Mouse (Mus musculus) midbrain, embryonic 16.5 days (tissue): ENCODE results near the gene Cish. TPM values are rescaled to one million over a fixed set of nuclear protein-coding genes. Genes with fewer than 3 reads are reported as not detected.

Experiments
- ATAC-seq: fragments of 200-750 bp; cut with Nextera tagmentation; 2 replicates; pipeline ENCODE4 v1.8.0; 2017; ENCODE audit warnings: moderate TSS enrichment
- H3K27ac ChIP-seq: fragments of 300-500 bp; sonication (generic); 2 replicates; pipeline ENCODE4 v1.5.1; 2014; ENCODE audit warnings: mild to moderate bottlenecking, low read length, mixed read lengths
- H3K27me3 ChIP-seq: fragments of 300-500 bp; sonication (generic); 2 replicates; pipeline ENCODE4 v1.6.1; 2014; ENCODE audit warnings: low read depth, low read length, mixed read lengths; ENCODE audit not compliant: control insufficient read depth, insufficient read depth
- H3K36me3 ChIP-seq: fragments of 300-500 bp; sonication (generic); 2 replicates; pipeline ENCODE4 v1.6.1; 2014; ENCODE audit warnings: mild to moderate bottlenecking, low read length, moderate library complexity, mixed read lengths; ENCODE audit not compliant: control insufficient read depth, insufficient read depth
- H3K4me1 ChIP-seq: fragments of 300-500 bp; sonication (generic); 2 replicates; pipeline ENCODE4 v1.6.1; 2014; ENCODE audit warnings: mild to moderate bottlenecking, low read length, mixed read lengths; ENCODE audit not compliant: control insufficient read depth, insufficient read depth
- H3K4me2 ChIP-seq: fragments of 300-500 bp; sonication (generic); 2 replicates; pipeline ENCODE4 v1.6.1; 2014; ENCODE audit warnings: mild to moderate bottlenecking, low read length, mixed read lengths
- H3K4me3 ChIP-seq: fragments of 300-500 bp; sonication (generic); 2 replicates; pipeline ENCODE4 v1.5.1; 2014; ENCODE audit warnings: low read depth, mild to moderate bottlenecking, low read length, moderate library complexity, mixed read lengths
- H3K9ac ChIP-seq: fragments of 300-500 bp; sonication (generic); 2 replicates; pipeline ENCODE4 v1.6.1; 2014; ENCODE audit warnings: low read depth, low read length, mixed read lengths
- H3K9me3 ChIP-seq: fragments of 300-500 bp; sonication (generic); replicated peaks from 2 replicates; pipeline ENCODE4 v1.6.1; 2014; ENCODE audit warnings: mild to moderate bottlenecking, low read length, mixed read lengths; ENCODE audit not compliant: control insufficient read depth, poor library complexity, severe bottlenecking
- WGBS: fragments of 180-500 bp; shearing (Covaris S2); extraction: QIAGEN DNeasy Blood & Tissue Kit; methylation state at CpG from one replicate; pipeline ENCODE4 v1.1.7; 2014; 5-methylcytosine and 5-hydroxymethylcytosine counted together
- polyA plus RNA-seq: library from polyadenylated mRNA; unstranded; fragments of >200 nt; fragmentation: Nextera tagmentation; extraction: Ambion mirVana; gene quantifications from 2 replicates; pipeline ENCODE4 v1.2.1, GENCODE M21; 2015

The Cish gene
- polyA plus RNA-seq, 1 experiment from 2014 or later = 8.6 TPM

DNA sequence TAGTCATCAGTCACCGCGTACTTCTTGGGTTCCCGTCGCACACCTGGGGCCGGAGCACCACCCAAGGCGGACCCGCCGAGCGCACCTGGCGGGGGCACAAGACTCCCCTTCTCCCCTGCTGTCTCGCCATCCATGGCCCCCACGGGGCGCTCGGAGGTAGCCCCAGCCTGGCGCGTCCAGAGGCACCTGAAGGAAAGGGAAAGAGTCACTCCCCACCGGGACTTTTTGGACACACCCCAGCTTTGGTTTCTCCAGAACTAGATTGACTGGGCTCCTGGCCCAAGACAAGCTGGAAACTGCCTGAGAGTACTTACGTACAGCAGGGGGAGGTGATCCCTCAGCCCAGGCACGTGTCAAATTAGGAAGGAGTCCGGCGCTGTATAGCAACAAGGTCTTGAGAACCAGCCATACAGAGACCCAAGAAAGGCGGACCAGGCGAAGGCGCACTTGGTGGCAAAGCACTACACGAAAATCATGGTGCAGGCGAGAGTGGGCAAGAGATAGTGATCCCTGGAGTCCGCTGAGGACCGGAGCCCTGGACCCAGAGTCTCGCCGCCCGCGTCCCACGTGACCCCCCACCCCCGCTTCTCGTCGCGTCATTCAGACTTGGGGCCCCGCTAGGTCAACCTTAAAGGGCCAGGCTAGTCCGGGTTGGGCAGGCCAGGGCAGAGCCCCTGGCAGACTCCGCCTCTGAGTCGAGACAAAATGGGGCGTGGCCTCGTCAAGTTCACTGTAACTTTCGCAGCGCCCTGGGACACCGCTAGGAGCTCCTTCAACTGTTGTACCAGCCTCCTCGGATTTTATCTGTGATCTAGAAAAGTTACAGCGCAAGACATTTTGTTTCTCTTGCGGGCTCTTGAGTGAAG, 6.4 kb upstream of the Cish start, which contains the start of gene Mapkapk3:
Mapkapk3 (minus strand) TSS at position 667 of the 866 bp plus-strand sequence.
- peak; percentile 47; the same call in 1 of the 2 replicates for ATAC-seq
- Histone ChIP-seq H3K27me3 (peaks cover 10% of the 10 kb centered on the region), H3K4me3 (peak within 1 kb of the TSS; percentile 39), H3K4me2 (peak within 1 kb of the TSS; percentile 83), H3K36me3 (no peaks in the 10 kb centered on the region), H3K27ac (no peak within 1 kb of the TSS), H3K4me1 (peaks cover 8% of the 10 kb centered on the region), H3K9ac (peak within 1 kb of the TSS; percentile 58), H3K9me3 (no peaks in the 10 kb centered on the region)
- 3% methylated on average over 49 of the region's 49 CpGs for WGBS

DNA sequence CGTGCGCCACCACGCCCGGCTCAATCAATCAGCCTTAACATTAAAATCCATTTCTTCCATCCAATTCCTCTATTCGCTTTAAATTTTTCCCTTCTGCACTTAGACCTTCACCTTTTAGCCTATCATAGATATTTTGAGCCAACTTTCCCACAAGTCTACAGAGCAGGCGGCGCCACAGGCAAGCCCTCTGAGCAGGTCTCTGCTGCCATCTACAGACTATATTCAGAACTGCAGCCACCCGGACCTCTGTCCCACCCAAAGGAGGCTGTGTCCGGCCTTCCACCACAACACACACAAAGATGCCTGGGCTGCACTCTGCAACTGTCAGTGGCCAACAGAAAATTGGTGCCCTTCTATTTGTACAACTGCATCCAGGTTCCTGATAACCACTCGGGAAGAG, 4.9 kb upstream of the Cish start:
- H3K9ac ChIP-seq = no peak overlapping the region
- ATAC-seq = peak; percentile 27; the same call in 1 of the 2 replicates
- 28% methylated on average over 10 of the region's 10 CpGs for WGBS
- H3K4me2 ChIP-seq = no peak overlapping the region
- H3K36me3 ChIP-seq = no peaks in the 10 kb centered on the region
- H3K4me3 ChIP-seq = no peak overlapping the region
- H3K27ac ChIP-seq = no peak overlapping the region
- H3K27me3 ChIP-seq = peaks cover 14% of the 10 kb centered on the region
- no peaks in the 10 kb centered on the region for H3K9me3 ChIP-seq
- H3K4me1 ChIP-seq = peaks cover 8% of the 10 kb centered on the region

DNA sequence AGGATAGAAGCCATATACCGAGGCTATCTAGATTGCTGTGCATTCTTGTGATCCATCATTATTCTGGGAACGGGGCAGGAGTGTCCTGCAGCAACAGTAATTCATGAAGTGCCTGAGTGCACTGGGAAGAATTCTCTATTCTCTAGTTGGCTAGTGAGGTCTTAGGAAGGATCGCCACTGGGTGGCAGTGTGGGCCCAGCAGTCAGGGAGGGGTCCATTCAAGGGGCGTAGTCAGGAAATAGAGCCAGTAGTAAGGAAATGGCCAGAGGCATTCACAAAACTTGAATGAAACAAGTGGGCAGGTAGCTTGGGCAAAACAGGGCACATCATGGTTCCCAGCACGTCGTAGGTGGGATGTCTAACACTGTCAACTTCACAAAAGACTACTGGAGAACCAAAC, 1.6 kb upstream of the Cish start:
- Histone ChIP-seq H3K4me2 (no peak overlapping the region), H3K27ac (no peak overlapping the region), H3K4me3 (no peak overlapping the region), H3K9ac (no peak overlapping the region), H3K9me3 (no peaks in the 10 kb centered on the region), H3K36me3 (no peaks in the 10 kb centered on the region), H3K27me3 (peaks cover 6% of the 10 kb centered on the region; the same call in 1 of the 2 replicates), H3K4me1 (peaks cover 12% of the 10 kb centered on the region)
- 8% methylated on average over 6 of the region's 6 CpGs for WGBS
- no peak for ATAC-seq

DNA sequence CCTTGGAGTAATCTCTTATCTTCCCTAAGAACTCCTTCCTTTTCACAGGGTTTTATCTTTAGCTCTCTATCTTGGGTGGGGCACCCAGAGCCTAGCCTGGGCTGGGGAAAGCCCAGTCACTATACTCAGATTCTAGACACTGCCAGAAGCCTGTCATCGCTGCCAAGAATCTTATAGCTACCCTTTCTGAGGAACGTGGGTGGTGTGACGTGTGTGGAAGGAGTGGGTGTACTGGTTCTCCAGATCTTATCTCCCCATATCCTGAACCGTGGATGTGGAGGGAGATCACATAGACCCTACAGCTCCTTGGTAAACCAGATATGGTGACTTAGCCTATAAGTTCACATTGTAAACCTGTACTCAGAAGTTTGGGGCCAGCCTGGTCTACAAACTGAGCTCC, 210 bp upstream of the Cish start:
- WGBS = 79% methylated on average over 4 of the region's 4 CpGs
- ATAC-seq = no peak
- H3K4me2 ChIP-seq = peak overlapping the region; percentile 81
- peaks cover 7% of the 10 kb centered on the region; the same call in 1 of the 2 replicates for H3K4me1 ChIP-seq
- peaks cover 6% of the 10 kb centered on the region; the same call in 1 of the 2 replicates for H3K27me3 ChIP-seq
- no peak overlapping the region for H3K27ac ChIP-seq
- no peak overlapping the region for H3K9ac ChIP-seq
- no peaks in the 10 kb centered on the region for H3K9me3 ChIP-seq
- no peak overlapping the region for H3K4me3 ChIP-seq
- no peaks in the 10 kb centered on the region for H3K36me3 ChIP-seq

DNA sequence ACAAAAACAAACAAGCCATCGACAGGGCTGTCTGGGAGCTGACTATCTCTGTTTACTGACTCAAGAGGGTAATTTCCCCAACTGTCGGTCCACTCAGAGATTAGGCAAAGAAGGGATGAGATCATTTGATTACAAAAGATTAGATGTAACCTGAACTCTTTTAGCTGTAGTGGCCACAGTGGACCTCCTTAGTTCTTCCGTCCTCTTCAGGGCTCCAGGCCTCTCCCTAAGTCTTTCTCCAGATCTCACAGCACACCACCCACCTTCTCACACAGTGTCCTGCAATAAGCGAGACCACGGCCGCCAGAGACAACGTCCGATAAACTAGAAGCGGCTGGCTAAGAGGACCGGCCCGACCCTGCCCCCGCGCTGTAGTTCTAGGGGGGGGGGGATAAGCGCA, 215 bp downstream of the Cish start:
- Histone ChIP-seq H3K27me3 (peaks cover 6% of the 10 kb centered on the region; the same call in 1 of the 2 replicates), H3K9ac (peak overlapping the region; percentile 52), H3K27ac (no peak overlapping the region), H3K4me3 (peak overlapping the region; percentile 73), H3K4me1 (peaks cover 7% of the 10 kb centered on the region; the same call in 1 of the 2 replicates), H3K9me3 (no peaks in the 10 kb centered on the region), H3K36me3 (0 out of 2 replicates have a peak, but pooled peaks cover under 1% of the 10 kb centered on the region), H3K4me2 (peak overlapping the region; percentile 81)
- WGBS = 12% methylated on average over 12 of the region's 14 CpGs
- ATAC-seq = 0 out of 2 replicates have a peak, but pooled peaks have one; percentile 33

DNA sequence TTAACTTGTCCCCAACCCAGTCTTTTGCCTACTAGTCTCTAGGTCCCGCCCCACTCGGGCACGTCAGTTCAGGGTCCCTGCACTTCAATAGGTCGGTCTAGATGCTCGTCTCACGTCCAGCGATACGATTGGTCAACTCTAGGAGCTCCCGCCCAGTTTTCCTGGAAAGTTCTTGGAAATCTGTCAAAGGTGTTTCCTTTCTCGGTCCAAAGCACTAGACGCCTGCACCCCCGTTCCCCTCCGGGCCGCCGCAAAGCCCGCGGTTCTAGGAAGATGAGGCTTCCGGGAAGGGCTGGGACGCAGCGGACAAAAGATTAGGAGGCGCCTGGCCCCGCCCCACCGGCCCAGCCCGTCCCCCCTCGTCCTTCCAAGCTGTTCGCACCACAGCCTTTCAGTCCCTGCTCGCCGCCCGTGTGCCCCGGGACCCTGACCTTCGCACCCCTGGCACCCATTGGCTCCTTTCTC, 707 bp downstream of the Cish start:
- Histone ChIP-seq H3K4me1 (peaks cover 7% of the 10 kb centered on the region; the same call in 1 of the 2 replicates), H3K9ac (peak overlapping the region; percentile 72), H3K9me3 (no peaks in the 10 kb centered on the region), H3K4me3 (peak overlapping the region; percentile 73), H3K4me2 (peak overlapping the region; percentile 81), H3K27me3 (peaks cover 6% of the 10 kb centered on the region; the same call in 1 of the 2 replicates), H3K36me3 (0 out of 2 replicates have a peak, but pooled peaks cover 2% of the 10 kb centered on the region), H3K27ac (peak overlapping the region; percentile 12; the same call in 1 of the 2 replicates)
- ATAC-seq = peak; percentile 97
- WGBS = under 1% methylated on average over 31 of the region's 31 CpGs

DNA sequence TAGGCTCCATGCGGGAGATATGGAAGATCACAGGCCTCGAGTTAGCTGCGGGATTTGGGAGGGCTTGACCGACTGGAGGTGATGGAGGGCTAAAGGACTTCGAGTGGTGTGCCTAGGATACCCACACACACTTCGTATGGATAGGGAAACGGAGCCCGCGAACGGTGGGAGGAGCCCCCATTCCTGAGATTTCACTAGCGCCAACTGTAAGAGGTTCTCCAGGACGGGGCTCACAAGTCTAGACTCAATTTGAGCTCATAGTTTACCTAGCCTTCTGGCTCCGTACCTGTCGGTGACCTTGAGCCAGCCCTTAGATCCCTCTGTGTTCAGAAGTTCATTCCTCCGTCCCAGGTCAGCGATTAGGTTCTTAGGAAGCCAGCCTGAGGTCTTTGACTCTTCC, 1.2 kb downstream of the Cish start:
- no peaks in the 10 kb centered on the region for H3K9me3 ChIP-seq
- peak overlapping the region; percentile 81 for H3K4me2 ChIP-seq
- H3K27ac ChIP-seq = no peak overlapping the region
- H3K4me3 ChIP-seq = peak overlapping the region; percentile 73
- peaks cover 7% of the 10 kb centered on the region; the same call in 1 of the 2 replicates for H3K4me1 ChIP-seq
- WGBS = 10% methylated on average over 16 of the region's 16 CpGs
- 0 out of 2 replicates have a peak, but pooled peaks cover 2% of the 10 kb centered on the region for H3K36me3 ChIP-seq
- ATAC-seq = peak; percentile 27; the same call in 1 of the 2 replicates
- peak overlapping the region; percentile 72 for H3K9ac ChIP-seq
- H3K27me3 ChIP-seq = peaks cover 6% of the 10 kb centered on the region; the same call in 1 of the 2 replicates

DNA sequence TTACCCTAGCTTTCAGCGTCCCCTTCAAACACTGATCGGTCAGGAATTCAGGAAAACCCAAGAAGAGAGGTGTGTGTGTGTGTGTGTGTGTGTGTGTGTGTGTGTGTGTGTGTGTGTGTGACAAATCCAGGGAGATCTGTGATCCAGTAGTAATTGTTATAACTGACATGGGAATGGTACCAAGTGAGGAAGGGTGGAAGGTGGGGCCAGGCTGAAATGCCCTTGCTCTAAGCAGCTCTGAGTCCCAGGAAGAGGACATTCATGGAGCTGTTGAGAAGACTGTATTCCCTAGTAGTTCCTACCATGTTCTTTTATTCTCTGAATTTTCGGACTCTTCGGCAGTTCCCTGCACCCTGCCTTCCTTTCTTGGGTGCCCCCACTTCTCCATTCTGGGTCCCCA, 1.8 kb downstream of the Cish start:
- Histone ChIP-seq H3K4me1 (peaks cover 7% of the 10 kb centered on the region; the same call in 1 of the 2 replicates), H3K4me2 (peak overlapping the region; percentile 81), H3K4me3 (no peak overlapping the region; the same call in 1 of the 2 replicates), H3K36me3 (0 out of 2 replicates have a peak, but pooled peaks cover 2% of the 10 kb centered on the region), H3K27me3 (0 out of 2 replicates have a peak, but pooled peaks cover 4% of the 10 kb centered on the region), H3K9me3 (no peaks in the 10 kb centered on the region), H3K9ac (no peak overlapping the region; the same call in 1 of the 2 replicates), H3K27ac (no peak overlapping the region)
- 86% methylated on average over 4 of the region's 4 CpGs for WGBS
- no peak for ATAC-seq
